Mouse (Mus musculus): Measurements from ENCODE around the gene Cybrd1. TPM values are rescaled to one million over a fixed set of nuclear protein-coding genes. Genes with fewer than 3 reads are reported as not detected.
A peak's percentile ranks its signal among the peaks of the same experiment; 100 is the strongest.

Gene Cybrd1
- polyA plus RNA-seq, 1 experiment from 2014 or later = 5.5 TPM

DNA sequence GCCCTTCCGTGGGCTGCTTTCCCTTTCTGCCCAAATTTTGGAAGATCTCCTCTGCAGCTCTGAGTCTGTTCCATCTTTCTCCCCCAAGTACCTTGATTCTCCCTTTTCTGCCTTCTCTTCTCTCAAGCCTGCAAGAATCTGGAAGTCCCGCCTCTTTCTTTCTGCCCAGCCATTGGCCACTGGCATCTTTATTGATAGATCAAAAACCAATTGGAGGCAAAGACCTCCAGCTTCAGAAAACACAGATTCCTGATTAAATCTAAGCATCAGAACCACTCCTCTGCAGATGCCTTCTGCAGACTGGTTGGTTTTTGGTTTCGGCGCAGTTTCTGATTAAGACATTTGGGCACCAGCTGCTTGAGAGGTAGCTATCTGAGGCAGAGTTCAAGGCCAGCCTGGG lies 22.9 kb downstream of the Cybrd1 start:
- Histone ChIP-seq H3K27me3 (replicated peaks; ENCODE audit: control insufficient read depth, insufficient read depth, low read length) (no peaks in the 10 kb centered on the region), H3K36me3 (ENCODE audit: control insufficient read depth, insufficient read depth, low read length) (no peaks in the 10 kb centered on the region), H3K4me3 (ENCODE audit: low read length) (no peak overlapping the region), H3K9me3 (ENCODE audit: control insufficient read depth, low read length) (no peaks in the 10 kb centered on the region), H3K9ac (ENCODE audit: low read depth, low read length) (no peak overlapping the region), H3K27ac (ENCODE audit: low read depth, low read length) (no peak overlapping the region), H3K4me2 (ENCODE audit: low read length) (no peak overlapping the region), H3K4me1 (ENCODE audit: control insufficient read depth, insufficient read depth, low read depth, low read length) (no peaks in the 10 kb centered on the region)
- ATAC-seq = no peak
- 72% methylated on average over 4 of the region's 4 CpGs for WGBS

- Histone ChIP-seq H3K9ac (ENCODE audit: low read depth, low read length) (no peak overlapping the region), H3K4me2 (ENCODE audit: low read length) (no peak overlapping the region), H3K4me1 (ENCODE audit: control insufficient read depth, insufficient read depth, low read depth, low read length) (no peaks in the 10 kb centered on the region), H3K36me3 (ENCODE audit: control insufficient read depth, insufficient read depth, low read length) (no peaks in the 10 kb centered on the region), H3K27ac (ENCODE audit: low read depth, low read length) (no peak overlapping the region), H3K27me3 (replicated peaks; ENCODE audit: control insufficient read depth, insufficient read depth, low read length) (no peaks in the 10 kb centered on the region), H3K9me3 (ENCODE audit: control insufficient read depth, low read length) (no peaks in the 10 kb centered on the region), H3K4me3 (ENCODE audit: low read length) (no peak overlapping the region)
- WGBS = 75% methylated on average over 7 of the region's 7 CpGs
- no peak for ATAC-seq
Observed at GRCm38 (mm10) chr2:71142410-71142809, 24.7 kb downstream of the Cybrd1 start.

- 84% methylated on average over 4 of the region's 4 CpGs for WGBS
- no peak overlapping the region for H3K4me3 ChIP-seq (ENCODE audit: low read length)
- H3K27me3 ChIP-seq (replicated peaks; ENCODE audit: control insufficient read depth, insufficient read depth, low read length) = no peaks in the 10 kb centered on the region
- ATAC-seq = no peak
- H3K4me1 ChIP-seq (ENCODE audit: control insufficient read depth, insufficient read depth, low read depth, low read length) = no peaks in the 10 kb centered on the region
- no peaks in the 10 kb centered on the region for H3K36me3 ChIP-seq (ENCODE audit: control insufficient read depth, insufficient read depth, low read length)
- no peak overlapping the region for H3K4me2 ChIP-seq (ENCODE audit: low read length)
- H3K27ac ChIP-seq (ENCODE audit: low read depth, low read length) = no peak overlapping the region
- no peak overlapping the region for H3K9ac ChIP-seq (ENCODE audit: low read depth, low read length)
- no peaks in the 10 kb centered on the region for H3K9me3 ChIP-seq (ENCODE audit: control insufficient read depth, low read length)
Observed at GRCm38 (mm10) chr2:71145853-71146252, 28.1 kb downstream of the Cybrd1 start.

GRCm38 (mm10) chr2:71146266-71146665 lies 28.5 kb downstream of the Cybrd1 start:
- no peak overlapping the region for H3K9ac ChIP-seq (ENCODE audit: low read depth, low read length)
- H3K4me1 ChIP-seq (ENCODE audit: control insufficient read depth, insufficient read depth, low read depth, low read length) = no peaks in the 10 kb centered on the region
- H3K27me3 ChIP-seq (replicated peaks; ENCODE audit: control insufficient read depth, insufficient read depth, low read length) = no peaks in the 10 kb centered on the region
- 50% methylated on average over 3 of the region's 3 CpGs for WGBS
- no peak for ATAC-seq
- H3K4me3 ChIP-seq (ENCODE audit: low read length) = no peak overlapping the region
- no peaks in the 10 kb centered on the region for H3K9me3 ChIP-seq (ENCODE audit: control insufficient read depth, low read length)
- no peak overlapping the region for H3K4me2 ChIP-seq (ENCODE audit: low read length)
- no peaks in the 10 kb centered on the region for H3K36me3 ChIP-seq (ENCODE audit: control insufficient read depth, insufficient read depth, low read length)
- no peak overlapping the region for H3K27ac ChIP-seq (ENCODE audit: low read depth, low read length)

GRCm38 (mm10) chr2:71147816-71148215 lies 30.1 kb downstream of the Cybrd1 start:
- Histone ChIP-seq H3K4me2 (ENCODE audit: low read length) (no peak overlapping the region), H3K9ac (ENCODE audit: low read depth, low read length) (0 out of 2 replicates have a peak overlapping the region, but pooled peaks have one; percentile 19), H3K4me1 (ENCODE audit: control insufficient read depth, insufficient read depth, low read depth, low read length) (no peaks in the 10 kb centered on the region), H3K4me3 (ENCODE audit: low read length) (no peak overlapping the region), H3K36me3 (ENCODE audit: control insufficient read depth, insufficient read depth, low read length) (no peaks in the 10 kb centered on the region), H3K27ac (ENCODE audit: low read depth, low read length) (no peak overlapping the region), H3K9me3 (ENCODE audit: control insufficient read depth, low read length) (no peaks in the 10 kb centered on the region), H3K27me3 (replicated peaks; ENCODE audit: control insufficient read depth, insufficient read depth, low read length) (no peaks in the 10 kb centered on the region)
- ATAC-seq = no peak
- WGBS = 48% methylated on average over 6 of the region's 6 CpGs

DNA sequence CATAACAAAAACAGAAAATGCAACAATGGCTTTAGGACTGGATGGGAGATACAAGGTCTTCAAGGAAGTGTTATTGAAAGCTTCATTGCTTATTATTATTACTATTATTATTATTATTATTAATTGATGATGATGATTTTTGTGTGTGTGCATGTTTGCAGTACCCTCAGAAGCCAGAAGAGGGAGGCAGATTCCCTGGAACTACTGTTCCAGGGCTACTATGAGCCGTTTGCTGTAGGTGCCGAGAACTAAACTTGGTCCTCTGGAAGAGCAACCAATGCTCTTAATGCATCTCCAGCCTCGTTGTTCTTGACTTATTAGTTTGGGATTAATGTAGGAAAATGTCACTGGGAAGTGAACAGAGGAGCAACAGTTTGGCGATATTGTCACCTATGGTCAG lies 34.4 kb downstream of the Cybrd1 start:
- no peaks in the 10 kb centered on the region for H3K4me1 ChIP-seq (ENCODE audit: control insufficient read depth, insufficient read depth, low read depth, low read length)
- no peaks in the 10 kb centered on the region for H3K27me3 ChIP-seq (replicated peaks; ENCODE audit: control insufficient read depth, insufficient read depth, low read length)
- ATAC-seq = no peak
- H3K36me3 ChIP-seq (ENCODE audit: control insufficient read depth, insufficient read depth, low read length) = no peaks in the 10 kb centered on the region
- H3K9me3 ChIP-seq (ENCODE audit: control insufficient read depth, low read length) = no peaks in the 10 kb centered on the region
- no peak overlapping the region for H3K9ac ChIP-seq (ENCODE audit: low read depth, low read length)
- no peak overlapping the region for H3K4me2 ChIP-seq (ENCODE audit: low read length)
- H3K4me3 ChIP-seq (ENCODE audit: low read length) = no peak overlapping the region
- no peak overlapping the region for H3K27ac ChIP-seq (ENCODE audit: low read depth, low read length)
- WGBS = 92% methylated on average over 4 of the region's 4 CpGs

- peak; percentile 83 for ATAC-seq
- Histone ChIP-seq H3K9me3 (ENCODE audit: control insufficient read depth, low read length) (no peaks in the 10 kb centered on the region), H3K27ac (ENCODE audit: low read depth, low read length) (no peak overlapping the region), H3K27me3 (replicated peaks; ENCODE audit: control insufficient read depth, insufficient read depth, low read length) (no peaks in the 10 kb centered on the region), H3K4me2 (ENCODE audit: low read length) (no peak overlapping the region), H3K4me1 (ENCODE audit: control insufficient read depth, insufficient read depth, low read depth, low read length) (peaks cover 5% of the 10 kb centered on the region), H3K4me3 (ENCODE audit: low read length) (no peak overlapping the region), H3K9ac (ENCODE audit: low read depth, low read length) (no peak overlapping the region), H3K36me3 (ENCODE audit: control insufficient read depth, insufficient read depth, low read length) (no peaks in the 10 kb centered on the region)
- WGBS = 8% methylated on average over 8 of the region's 8 CpGs
Observed at GRCm38 (mm10) chr2:71155486-71155885, 37.8 kb downstream of the Cybrd1 start.

DNA sequence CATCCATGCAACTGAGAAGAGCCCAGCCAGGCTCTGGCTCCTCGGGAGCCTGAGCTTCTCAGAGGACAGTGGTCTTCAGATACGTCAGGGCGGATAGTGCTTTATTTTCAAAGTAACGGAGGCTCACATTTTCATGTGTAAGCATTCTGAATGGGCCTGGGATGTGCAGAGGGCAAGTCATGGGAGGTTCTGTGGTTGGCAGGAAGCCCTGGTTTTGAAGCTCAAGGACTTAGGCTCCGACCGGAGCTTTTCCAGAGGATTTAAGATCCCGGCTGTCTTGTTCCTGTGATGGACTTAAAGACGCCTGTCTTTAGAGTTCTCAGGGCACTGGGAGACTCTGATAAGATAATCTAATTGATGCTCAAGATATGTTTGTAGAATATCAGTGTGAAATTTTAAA lies 38.7 kb downstream of the Cybrd1 start:
- Histone ChIP-seq H3K36me3 (ENCODE audit: control insufficient read depth, insufficient read depth, low read length) (no peaks in the 10 kb centered on the region), H3K4me2 (ENCODE audit: low read length) (no peak overlapping the region), H3K4me3 (ENCODE audit: low read length) (no peak overlapping the region), H3K4me1 (ENCODE audit: control insufficient read depth, insufficient read depth, low read depth, low read length) (peaks cover 7% of the 10 kb centered on the region), H3K9me3 (ENCODE audit: control insufficient read depth, low read length) (no peaks in the 10 kb centered on the region), H3K9ac (ENCODE audit: low read depth, low read length) (no peak overlapping the region), H3K27me3 (replicated peaks; ENCODE audit: control insufficient read depth, insufficient read depth, low read length) (no peaks in the 10 kb centered on the region), H3K27ac (ENCODE audit: low read depth, low read length) (no peak overlapping the region)
- ATAC-seq = no peak
- WGBS = 89% methylated on average over 8 of the region's 8 CpGs

GRCm38 (mm10) chr2:71157881-71158280 lies 40.2 kb downstream of the Cybrd1 start:
- WGBS = 97% methylated on average over 8 of the region's 8 CpGs
- Histone ChIP-seq H3K36me3 (ENCODE audit: control insufficient read depth, insufficient read depth, low read length) (no peaks in the 10 kb centered on the region), H3K9me3 (ENCODE audit: control insufficient read depth, low read length) (no peaks in the 10 kb centered on the region), H3K4me1 (ENCODE audit: control insufficient read depth, insufficient read depth, low read depth, low read length) (peaks cover 7% of the 10 kb centered on the region), H3K27ac (ENCODE audit: low read depth, low read length) (no peak overlapping the region), H3K4me3 (ENCODE audit: low read length) (no peak overlapping the region), H3K4me2 (ENCODE audit: low read length) (no peak overlapping the region), H3K9ac (ENCODE audit: low read depth, low read length) (no peak overlapping the region), H3K27me3 (replicated peaks; ENCODE audit: control insufficient read depth, insufficient read depth, low read length) (no peaks in the 10 kb centered on the region)
- no peak for ATAC-seq

Measured in hindbrain, embryonic 16.5 days (tissue).